ENCODE assay signal across 9 mouse cellular contexts in the genomic region with DNA sequence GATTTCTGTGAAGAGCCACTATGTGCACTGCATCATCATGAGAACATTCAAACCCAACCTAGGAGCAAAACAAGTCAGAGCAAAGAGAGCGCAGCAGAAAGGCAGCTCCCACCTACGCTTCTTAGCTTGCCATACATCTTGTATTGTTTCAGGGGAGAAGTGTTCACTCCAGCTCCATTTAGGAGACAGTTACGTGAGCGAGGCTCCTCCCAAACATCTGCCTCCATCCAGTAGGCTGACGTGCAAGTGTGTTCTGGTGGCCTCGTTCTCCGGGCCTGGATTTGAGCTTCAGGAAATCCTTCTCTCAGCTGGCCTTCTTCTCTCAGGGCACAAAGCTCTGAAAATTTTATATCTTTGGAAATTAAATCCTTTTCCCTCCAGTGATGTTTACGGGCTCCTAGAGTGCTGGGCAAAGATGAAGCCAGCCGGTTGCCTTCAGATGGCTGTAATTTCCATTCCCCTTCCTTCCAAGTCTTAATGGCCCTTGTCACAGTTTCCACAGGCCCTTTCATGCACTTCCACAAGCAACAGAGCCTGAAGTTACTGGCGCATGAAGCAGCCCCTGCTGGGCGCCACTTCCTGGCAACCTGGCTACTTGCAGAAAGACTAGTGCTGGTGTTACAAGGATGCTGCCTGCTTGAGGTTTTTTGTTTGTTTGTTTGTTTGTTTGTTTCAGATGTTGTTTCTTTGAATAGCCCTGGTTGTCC.
A peak's percentile ranks its signal among the peaks of the same experiment; 100 is the strongest.
DNase-seq lines count a peak whose midpoint lies in the region; ATAC-seq and TF ChIP-seq lines count a peak whose summit lies in the region.
"Had no signal": no experiment of that assay in that cellular context is flagged by ENCODE, and none has a peak within 500 bp of the region (broad histone marks: within the 10 kb centered on the region; RNA-seq: fewer than 3 reads in every experiment).

No protein-coding gene starts in this region.

- H3K36me3 ChIP-seq in forebrain, embryonic 14.5 days (ENCODE audit: control insufficient read depth, insufficient read depth, low read length), result no peaks in the 10 kb centered on the region
- H3K36me3 ChIP-seq in intestine, postnatal 0 days (ENCODE audit: control insufficient read depth, insufficient read depth), result no peaks in the 10 kb centered on the region

- no peak overlapping the region for H3K27ac ChIP-seq in forebrain, embryonic 14.5 days (ENCODE audit: low read depth, low read length)
- no peak overlapping the region for H3K27ac ChIP-seq in gastrocnemius, adult 2 months
- no peak overlapping the region for H3K27ac ChIP-seq in intestine, postnatal 0 days (ENCODE audit: low read depth, low read length)

- no peak overlapping the region for H3K9ac ChIP-seq in forebrain, embryonic 14.5 days (ENCODE audit: low read length)
- H3K9ac ChIP-seq in intestine, postnatal 0 days (ENCODE audit: low read depth, low read length), result no peak overlapping the region

- no peak for ATAC-seq in forebrain, embryonic 14.5 days
- no peak for ATAC-seq in intestine, postnatal 0 days

- H3K27me3 ChIP-seq in forebrain, embryonic 14.5 days (replicated peaks; ENCODE audit: control insufficient read depth, insufficient read depth, low read length), result no peaks in the 10 kb centered on the region
- H3K27me3 ChIP-seq in intestine, postnatal 0 days (replicated peaks; ENCODE audit: control insufficient read depth, insufficient read depth, low read length), result no peaks in the 10 kb centered on the region
- H3K27me3 ChIP-seq: megakaryocyte, embryonic 14.5 days had no signal

- no peaks in the 10 kb centered on the region for H3K9me3 ChIP-seq in forebrain, embryonic 14.5 days (replicated peaks; ENCODE audit: control insufficient read depth, low read length)
- H3K9me3 ChIP-seq in intestine, postnatal 0 days (ENCODE audit: control insufficient read depth), result no peaks in the 10 kb centered on the region

- peak; percentile 45 to 55 for DNase-seq in frontal cortex, postnatal 36 days (ENCODE audit: low spot score in 2 of 2)
- no peak for DNase-seq in frontal cortex, postnatal 10 days (ENCODE audit: low spot score in 2 of 2)
- peak; percentile 20 for DNase-seq in R1 (ENCODE audit: low read depth, low spot score)
- DNase-seq in forebrain, embryonic 14.5 days (ENCODE audit: low spot score), result peak; percentile 23
- peak; percentile 60 to 69 for DNase-seq in left cerebral cortex, adult 18-20 months (ENCODE audit: low spot score in 2 of 2)
- DNase-seq in adrenal gland, postnatal 14 days, result no peak
- no peak for DNase-seq in gastrocnemius, adult 2 months

- intact Hi-C loops in gastrocnemius, adult 2 months (cut with DNase I), result no loop called here

- TF ChIP-seq CTCF in gastrocnemius, adult 2 months (IDR thresholded peaks at IDR 0.05), result no peak
- no peak for TF ChIP-seq CTCF in intestine, postnatal 0 days (IDR thresholded peaks at IDR 0.05; ENCODE audit: low read depth)

- no peaks in the 10 kb centered on the region for H3K4me1 ChIP-seq in forebrain, embryonic 14.5 days (ENCODE audit: control insufficient read depth, insufficient read depth, low read length)
- 0 out of 2 replicates have a peak, but pooled peaks cover 5% of the 10 kb centered on the region for H3K4me1 ChIP-seq in intestine, postnatal 0 days (replicated peaks; ENCODE audit: control insufficient read depth, insufficient read depth, low read length)

- WGBS in forebrain, embryonic 14.5 days, result 77% methylated on average over 11 of the region's 11 CpGs
- 77% methylated on average over 11 of the region's 11 CpGs for WGBS in intestine, postnatal 0 days

- no peak overlapping the region for H3K4me2 ChIP-seq in forebrain, embryonic 14.5 days (ENCODE audit: low read length)
- H3K4me2 ChIP-seq in intestine, postnatal 0 days (replicated peaks; ENCODE audit: low read depth), result no peak overlapping the region

- no peak overlapping the region for H3K4me3 ChIP-seq in forebrain, embryonic 14.5 days (ENCODE audit: low read depth, low read length)
- no peak overlapping the region for H3K4me3 ChIP-seq in gastrocnemius, adult 2 months
- H3K4me3 ChIP-seq in intestine, postnatal 0 days (ENCODE audit: low read depth, low read length), result no peak overlapping the region
- H3K4me3 ChIP-seq: megakaryocyte, embryonic 14.5 days had no signal

Comparison
In these comparisons a context has a peak if more than half of its experiments do, and no peak if none do; other contexts are left out.
1. DNase-seq: peak in frontal cortex, postnatal 36 days (2 of 2), R1 (single experiment), forebrain, embryonic 14.5 days (single experiment) and left cerebral cortex, adult 18-20 months (2 of 2); none in frontal cortex, postnatal 10 days (0 of 2), adrenal gland, postnatal 14 days (single experiment) and gastrocnemius, adult 2 months (single experiment).